Mouse (Mus musculus) forebrain, embryonic 15.5 days (tissue): ENCODE measurements around the gene Gm9767. TPM values are rescaled to one million over a fixed set of nuclear protein-coding genes. Genes with fewer than 3 reads are reported as not detected.

ENCODE experiments used
- ATAC-seq: fragments of 200-750 bp; cut with Nextera tagmentation; replicated peaks from 2 replicates; pipeline ENCODE4 v1.8.0; 2017; ENCODE audit warnings: mild to moderate bottlenecking, moderate TSS enrichment, moderate library complexity
- H3K27ac ChIP-seq: fragments of 300-500 bp; sonication (generic); replicated peaks from 2 replicates; pipeline ENCODE4 v1.5.1; 2015; ENCODE audit warnings: mild to moderate bottlenecking, inconsistent platforms
- H3K27me3 ChIP-seq: fragments of 300-500 bp; sonication (generic); 2 replicates; pipeline ENCODE4 v1.6.1; 2015; ENCODE audit warnings: inconsistent platforms
- H3K36me3 ChIP-seq: fragments of 300-500 bp; sonication (generic); 2 replicates; pipeline ENCODE4 v1.6.1; 2015; ENCODE audit warnings: mild to moderate bottlenecking, inconsistent platforms
- H3K4me1 ChIP-seq: fragments of 300-500 bp; sonication (generic); 2 replicates; pipeline ENCODE4 v1.6.1; 2015; ENCODE audit warnings: inconsistent platforms
- H3K4me2 ChIP-seq: fragments of 300-500 bp; sonication (generic); replicated peaks from 2 replicates; pipeline ENCODE4 v1.6.1; 2015; ENCODE audit warnings: mild to moderate bottlenecking, inconsistent platforms
- H3K4me3 ChIP-seq: fragments of 300-500 bp; sonication (generic); 2 replicates; pipeline ENCODE4 v1.5.1; 2015; ENCODE audit warnings: mild to moderate bottlenecking, inconsistent platforms
- H3K9ac ChIP-seq: fragments of 300-500 bp; sonication (generic); replicated peaks from 2 replicates; pipeline ENCODE4 v1.6.1; 2015; ENCODE audit warnings: mild to moderate bottlenecking, inconsistent platforms
- H3K9me3 ChIP-seq: fragments of 300-500 bp; sonication (generic); 2 replicates; pipeline ENCODE4 v1.6.1; 2016; ENCODE audit warnings: inconsistent platforms
- WGBS: fragments of 180-500 bp; shearing (Covaris S2); methylation state at CpG from one replicate; pipeline ENCODE4 v1.1.7; 2015; ENCODE audit warnings: mixed read lengths; 5-methylcytosine and 5-hydroxymethylcytosine counted together
- polyA plus RNA-seq: library from polyadenylated mRNA; unstranded; fragments of >200 nt; fragmentation: Nextera tagmentation; extraction: Ambion mirVana; gene quantifications from 2 replicates; pipeline ENCODE4 v1.2.1, GENCODE M21; 2015

Gene Gm9767
- 0.46 and 1.5 TPM in 2 replicates for polyA plus RNA-seq

DNA sequence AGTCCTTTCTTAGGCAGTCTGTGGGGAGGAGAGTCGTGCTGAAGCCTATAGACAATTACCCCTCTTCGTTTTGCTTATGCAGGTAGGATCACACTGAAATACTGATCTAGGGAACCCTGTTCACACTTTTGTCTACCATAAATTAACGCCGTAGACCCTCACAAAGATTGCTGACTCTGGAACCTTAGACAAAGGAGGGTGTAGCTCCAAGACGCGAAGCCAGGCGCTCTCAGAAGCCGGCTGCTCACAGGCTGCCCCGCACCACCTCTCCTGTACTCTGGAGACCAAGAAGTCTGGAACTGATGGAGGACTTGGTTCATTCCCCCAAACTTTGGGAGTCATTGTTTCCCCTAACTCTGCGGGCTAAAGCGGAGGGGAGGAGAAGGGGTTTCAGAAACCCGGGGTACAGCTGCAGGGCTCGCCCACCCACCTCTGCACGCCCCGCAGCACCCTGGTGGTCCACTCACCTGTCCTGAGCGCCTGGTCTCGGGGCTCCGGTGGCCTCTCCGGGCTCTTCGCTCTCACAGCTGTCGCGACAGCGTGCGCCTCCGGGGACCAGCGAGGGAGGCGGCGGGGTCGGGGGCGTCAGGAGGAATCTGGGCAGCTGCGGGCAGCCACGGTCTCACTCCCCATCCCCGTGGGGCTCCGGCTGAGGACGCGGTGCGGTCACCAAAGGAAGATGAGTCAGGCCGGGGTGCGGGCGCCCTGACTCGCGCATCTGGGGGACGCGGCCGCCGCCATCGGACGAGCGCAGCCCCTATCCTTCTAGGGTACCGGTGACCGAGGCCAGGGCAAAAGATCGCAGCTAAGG is at the start of gene Gm9767:
TSS of gene Gm9767 (plus strand) at position 585 of the 811 bp plus-strand sequence.
- peak within 1 kb of the TSS; percentile 66 for H3K4me3 ChIP-seq
- H3K9ac ChIP-seq, result peak within 1 kb of the TSS; percentile 73
- peaks cover 8% of the 10 kb centered on the region; the same call in 1 of the 2 replicates for H3K4me1 ChIP-seq
- H3K27ac ChIP-seq, result peak within 1 kb of the TSS; percentile 42
- no peaks in the 10 kb centered on the region for H3K36me3 ChIP-seq
- no peaks in the 10 kb centered on the region for H3K27me3 ChIP-seq
- peak; percentile 65 for ATAC-seq
- H3K9me3 ChIP-seq, result no peaks in the 10 kb centered on the region
- peak within 1 kb of the TSS; percentile 65 for H3K4me2 ChIP-seq
- WGBS, result under 1% methylated on average over 52 of the region's 52 CpGs

DNA sequence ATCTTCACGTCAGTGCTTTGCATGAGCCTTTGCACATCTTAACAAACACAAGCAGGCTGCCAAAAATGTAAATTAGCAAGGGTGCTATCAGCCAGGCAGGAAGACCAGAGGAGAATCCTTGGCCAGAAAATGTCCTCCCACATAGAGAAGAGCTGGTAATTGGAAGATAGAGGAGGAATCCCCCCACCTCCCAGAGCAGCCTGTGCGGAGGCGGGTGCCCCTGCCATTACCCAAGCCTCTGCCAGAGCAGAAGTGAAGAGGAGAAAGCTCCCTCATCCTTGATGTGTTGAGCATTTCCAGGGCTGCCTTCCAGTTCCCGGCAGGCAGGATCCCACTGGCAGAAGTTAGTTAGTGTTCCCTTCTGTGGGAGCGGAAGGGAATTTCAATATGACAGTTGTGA is 43.1 kb upstream of the Gm9767 start:
- Histone ChIP-seq H3K4me3 (no peak overlapping the region), H3K27ac (no peak overlapping the region), H3K4me2 (no peak overlapping the region), H3K36me3 (no peaks in the 10 kb centered on the region), H3K9me3 (no peaks in the 10 kb centered on the region), H3K4me1 (no peaks in the 10 kb centered on the region), H3K9ac (no peak overlapping the region), H3K27me3 (no peaks in the 10 kb centered on the region)
- 65% methylated on average over 5 of the region's 5 CpGs for WGBS
- ATAC-seq, result peak; percentile 71

DNA sequence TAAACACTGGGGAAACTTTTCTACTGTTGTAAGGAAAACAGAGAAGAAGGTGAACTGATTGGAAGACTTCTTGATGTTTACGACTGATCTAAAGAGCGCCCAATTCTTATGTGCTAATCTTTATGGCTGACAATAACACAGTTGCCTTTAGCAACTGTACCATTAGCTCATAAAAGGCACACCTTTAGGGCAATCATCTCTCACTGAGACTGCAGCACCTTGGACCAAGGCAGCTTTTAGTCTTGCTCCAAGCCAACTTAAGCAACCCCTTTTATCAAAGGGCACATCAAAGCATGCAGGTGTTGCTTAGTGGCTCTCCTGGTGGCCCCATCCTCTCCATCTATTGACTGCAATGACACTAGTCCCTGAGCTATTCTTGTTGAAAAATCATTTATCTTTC is 26.9 kb upstream of the Gm9767 start:
- Histone ChIP-seq H3K27me3 (no peaks in the 10 kb centered on the region), H3K4me1 (no peaks in the 10 kb centered on the region), H3K9ac (no peak overlapping the region), H3K9me3 (no peaks in the 10 kb centered on the region), H3K4me2 (no peak overlapping the region), H3K36me3 (no peaks in the 10 kb centered on the region), H3K27ac (no peak overlapping the region), H3K4me3 (no peak overlapping the region)
- 91% methylated on average over 2 of the region's 2 CpGs for WGBS
- no peak for ATAC-seq

DNA sequence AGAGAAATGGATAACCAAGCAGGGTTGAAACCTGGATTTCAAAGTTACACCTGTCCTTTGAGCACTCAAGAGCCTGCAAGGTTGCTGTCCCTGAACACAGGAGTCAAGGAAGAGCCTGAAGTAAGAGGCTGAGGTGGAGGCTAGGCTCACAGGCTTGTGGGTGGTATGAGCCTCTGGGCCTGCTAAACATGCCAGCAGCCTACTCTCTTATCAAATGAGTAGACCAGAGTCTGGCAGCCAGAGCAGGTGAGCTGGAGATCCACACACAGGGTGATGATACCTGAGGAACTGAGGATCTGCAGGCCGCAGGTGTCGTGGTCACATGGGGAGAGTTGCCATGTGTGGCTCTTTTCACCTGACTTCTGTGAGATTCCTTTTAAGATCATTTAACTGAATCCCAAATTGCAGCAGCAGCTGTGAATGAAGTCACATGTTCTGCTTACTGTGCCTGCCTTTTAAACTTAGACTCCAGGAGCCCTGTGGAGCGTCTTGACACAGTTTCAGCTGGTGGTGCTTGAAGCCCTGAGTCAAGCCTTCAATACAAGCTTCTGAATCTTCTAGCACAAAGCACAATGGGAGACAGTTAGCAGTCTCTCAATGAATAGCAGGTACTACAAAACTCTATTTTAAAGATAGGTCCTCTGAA is 18.3 kb upstream of the Gm9767 start:
- H3K27me3 ChIP-seq, result no peaks in the 10 kb centered on the region
- no peaks in the 10 kb centered on the region for H3K4me1 ChIP-seq
- no peaks in the 10 kb centered on the region for H3K36me3 ChIP-seq
- no peaks in the 10 kb centered on the region for H3K9me3 ChIP-seq
- H3K9ac ChIP-seq, result no peak overlapping the region
- ATAC-seq, result no peak
- 83% methylated on average over 3 of the region's 3 CpGs for WGBS
- no peak overlapping the region for H3K4me3 ChIP-seq
- no peak overlapping the region for H3K4me2 ChIP-seq
- H3K27ac ChIP-seq, result no peak overlapping the region

DNA sequence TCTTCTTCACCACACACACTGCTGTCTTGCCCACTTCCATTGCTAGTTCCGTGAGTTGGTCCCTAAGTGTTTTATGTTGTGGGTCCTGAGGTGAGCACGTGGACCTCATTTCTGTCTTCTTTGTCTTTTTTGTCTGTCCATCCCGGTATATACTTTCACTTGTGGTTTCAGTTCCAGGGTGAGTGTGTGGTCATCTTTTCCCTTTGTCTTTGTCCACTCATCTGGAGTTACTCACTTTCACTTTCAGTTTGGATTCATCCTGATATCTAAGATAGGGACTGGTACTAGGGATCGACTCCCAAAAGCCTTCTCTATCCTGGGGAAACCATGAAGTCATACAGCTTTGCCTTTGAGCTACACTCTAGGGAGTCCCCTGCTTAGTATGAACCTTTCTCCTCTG is 15.0 kb upstream of the Gm9767 start:
- Histone ChIP-seq H3K4me1 (no peaks in the 10 kb centered on the region), H3K9ac (no peak overlapping the region), H3K4me3 (no peak overlapping the region), H3K9me3 (no peaks in the 10 kb centered on the region), H3K27me3 (no peaks in the 10 kb centered on the region), H3K27ac (no peak overlapping the region), H3K4me2 (no peak overlapping the region), H3K36me3 (no peaks in the 10 kb centered on the region; the same call in 1 of the 2 replicates)
- ATAC-seq, result no peak
- 93% methylated on average over 4 of the region's 4 CpGs for WGBS

DNA sequence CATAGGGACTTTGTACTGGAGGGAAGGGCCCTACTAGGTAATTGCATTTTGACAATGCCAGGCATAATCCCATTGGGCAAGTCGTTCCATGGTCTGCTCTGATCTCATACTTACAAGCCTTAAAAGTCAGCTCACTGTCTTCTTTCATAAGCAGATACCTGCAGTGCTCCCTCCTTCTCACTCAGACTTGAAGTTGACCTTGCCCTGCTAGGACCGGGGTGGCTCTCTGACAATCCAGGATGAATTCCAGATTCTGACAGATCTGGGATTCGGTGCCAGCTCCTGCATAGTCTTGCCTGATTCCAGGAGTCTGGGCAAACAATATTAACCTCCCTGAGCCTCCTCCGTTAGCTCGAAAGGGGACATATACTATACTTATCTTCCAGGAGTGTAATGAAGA is 6.1 kb upstream of the Gm9767 start:
- Histone ChIP-seq H3K4me3 (no peak overlapping the region), H3K36me3 (no peaks in the 10 kb centered on the region; the same call in 1 of the 2 replicates), H3K4me1 (peaks cover 8% of the 10 kb centered on the region; the same call in 1 of the 2 replicates), H3K4me2 (no peak overlapping the region), H3K9ac (no peak overlapping the region), H3K9me3 (no peaks in the 10 kb centered on the region), H3K27me3 (no peaks in the 10 kb centered on the region), H3K27ac (no peak overlapping the region)
- 82% methylated on average over 5 of the region's 5 CpGs for whole genome bisulfite sequencing
- ATAC-seq, result no peak

GRCm38 (mm10) chr10:26076949-26077348 is 1.1 kb upstream of the Gm9767 start:
- Histone ChIP-seq H3K9ac (peak overlapping the region; percentile 73; the same call in 1 of the 2 replicates), H3K27me3 (no peaks in the 10 kb centered on the region), H3K4me3 (peak overlapping the region; percentile 66), H3K4me2 (peak overlapping the region; percentile 65), H3K27ac (no peak overlapping the region), H3K9me3 (no peaks in the 10 kb centered on the region), H3K4me1 (peaks cover 8% of the 10 kb centered on the region; the same call in 1 of the 2 replicates), H3K36me3 (no peaks in the 10 kb centered on the region)
- no peak for ATAC-seq
- 83% methylated on average over 9 of the region's 9 CpGs for WGBS

GRCm38 (mm10) chr10:26078521-26079142 is 577 bp downstream of the Gm9767 start, which contains the start of gene Tmem200a:
TSS of gene Tmem200a (minus strand) at chr10:26079052.
- Histone ChIP-seq H3K4me2 (peak within 1 kb of the TSS; percentile 65), H3K4me1 (peaks cover 8% of the 10 kb centered on the region; the same call in 1 of the 2 replicates), H3K36me3 (no peaks in the 10 kb centered on the region), H3K9me3 (no peaks in the 10 kb centered on the region), H3K4me3 (peak within 1 kb of the TSS; percentile 66), H3K9ac (peak within 1 kb of the TSS; percentile 73), H3K27ac (peak within 1 kb of the TSS; percentile 42), H3K27me3 (no peaks in the 10 kb centered on the region)
- under 1% methylated on average over 46 of the region's 46 CpGs for whole genome bisulfite sequencing
- peak; percentile 96 for ATAC-seq

GRCm38 (mm10) chr10:26079678-26080077 is 1.6 kb downstream of the Gm9767 start:
- ATAC-seq, result no peak
- Histone ChIP-seq H3K4me1 (peaks cover 8% of the 10 kb centered on the region; the same call in 1 of the 2 replicates), H3K27ac (no peak overlapping the region), H3K36me3 (no peaks in the 10 kb centered on the region), H3K27me3 (no peaks in the 10 kb centered on the region), H3K9me3 (no peaks in the 10 kb centered on the region), H3K9ac (no peak overlapping the region), H3K4me2 (no peak overlapping the region), H3K4me3 (no peak overlapping the region)
- 78% methylated on average over 3 of the region's 3 CpGs for WGBS

DNA sequence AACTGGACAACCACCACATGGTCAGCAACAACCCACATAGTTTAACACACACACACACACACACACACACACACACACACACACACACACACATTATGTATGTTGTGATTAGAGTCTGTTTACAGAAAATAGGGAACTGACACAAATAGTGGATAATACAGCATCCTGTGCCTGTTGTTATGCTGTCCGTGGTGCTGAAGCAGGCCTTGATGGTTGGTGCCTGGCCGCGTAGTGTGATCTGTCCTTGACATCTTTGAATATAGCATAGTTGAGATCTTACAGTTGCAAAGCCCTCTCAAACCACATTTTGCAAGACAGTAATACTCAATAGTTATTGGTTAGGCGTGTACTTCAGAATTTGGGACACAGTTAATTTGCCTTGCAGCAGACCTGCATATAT is 4.0 kb downstream of the Gm9767 start:
- Histone ChIP-seq H3K4me2 (no peak overlapping the region), H3K27me3 (no peaks in the 10 kb centered on the region), H3K9me3 (no peaks in the 10 kb centered on the region), H3K27ac (no peak overlapping the region), H3K36me3 (no peaks in the 10 kb centered on the region), H3K9ac (no peak overlapping the region), H3K4me3 (no peak overlapping the region), H3K4me1 (no peaks in the 10 kb centered on the region)
- no peak for ATAC-seq
- 72% methylated on average over 4 of the region's 4 CpGs for WGBS

- no peak for ATAC-seq
- H3K9me3 ChIP-seq, result no peaks in the 10 kb centered on the region
Observed at GRCm38 (mm10) chr10:26103330-26103982, 25.4 kb downstream of the Gm9767 start.

More at GRCm38 (mm10) chr10:26103330-26103982, 25.4 kb downstream of the Gm9767 start:
- Histone ChIP-seq H3K4me2 (no peak overlapping the region), H3K4me1 (no peaks in the 10 kb centered on the region), H3K4me3 (no peak overlapping the region), H3K27ac (no peak overlapping the region), H3K9ac (no peak overlapping the region), H3K36me3 (no peaks in the 10 kb centered on the region), H3K27me3 (no peaks in the 10 kb centered on the region)
- WGBS, result 80% methylated on average over 3 of the region's 3 CpGs
